Mouse (Mus musculus): ENCODE measurements around the gene Adra2c.

The Adra2c gene

GRCm38 (mm10) chr5:35311738-35312250, 33.7 kb downstream of the Adra2c start:
- DNase-seq = no peak

- DNase-seq = peak; percentile 56 to 71
These were observed 35.2 kb downstream of the Adra2c start for GRCm38 (mm10) chr5:35313231-35313821.

DNA sequence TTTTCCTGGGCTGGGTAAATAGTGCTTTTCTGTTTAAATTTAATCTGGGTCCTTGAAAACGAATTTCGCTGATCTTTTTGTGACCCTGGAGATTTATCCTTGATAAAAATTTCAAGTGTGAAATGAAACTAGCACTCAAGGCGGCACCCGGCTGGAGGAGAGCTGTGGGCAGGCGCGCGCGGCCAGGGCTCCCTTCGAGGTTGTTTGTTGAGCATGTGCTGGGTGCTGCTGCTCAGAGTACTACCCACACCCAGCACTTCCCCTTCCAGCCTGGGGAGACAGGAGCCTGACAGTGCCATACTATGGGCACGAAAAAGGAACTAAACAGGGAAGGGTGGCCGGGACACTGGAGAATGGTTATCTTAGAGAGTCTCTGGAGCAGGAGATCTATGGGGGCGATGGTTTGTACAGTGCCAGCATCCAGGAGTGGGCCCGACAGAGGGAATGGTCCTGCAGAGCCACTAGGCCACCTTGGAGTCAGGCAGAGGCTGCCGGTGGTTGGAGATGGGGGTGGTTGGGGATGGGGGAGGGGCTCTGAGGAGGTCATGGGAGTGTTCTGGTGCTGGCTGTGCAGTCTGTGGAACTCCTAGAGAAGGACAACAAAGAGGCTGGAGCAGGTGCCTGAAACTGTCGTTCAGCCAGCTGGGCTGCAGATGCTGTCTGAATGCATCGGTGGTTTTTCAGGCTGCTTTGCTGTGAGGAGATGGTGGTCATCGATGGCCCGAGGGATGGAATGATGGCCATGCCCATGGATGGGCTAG, 35.9 kb downstream of the Adra2c start:
- peak; percentile 26 to 52 for DNase-seq

GRCm38 (mm10) chr5:35314629-35315028, 36.5 kb downstream of the Adra2c start:
- peak; percentile 78 to 82 for DNase-seq

DNA sequence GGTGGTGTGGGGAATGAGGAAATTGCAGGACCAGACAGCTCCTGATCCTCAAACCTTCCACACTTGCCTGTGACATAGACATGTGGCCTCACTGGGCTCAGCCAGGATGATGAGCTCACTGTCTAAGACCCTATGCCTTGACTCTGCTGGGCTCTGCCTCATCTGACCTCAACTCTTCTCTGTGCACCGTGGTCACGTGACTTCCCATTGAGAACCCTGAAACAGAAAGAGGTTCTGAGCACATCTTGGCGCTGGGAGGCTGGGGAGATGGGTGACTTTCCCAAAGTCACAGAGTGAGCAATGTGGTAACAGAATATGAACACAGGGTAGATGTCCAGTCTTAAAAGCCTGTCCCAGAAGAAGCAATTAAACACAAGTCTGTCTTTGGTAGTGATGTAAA, 37.1 kb downstream of the Adra2c start:
- no peak for DNase-seq

- peak; percentile 89 to 94 for DNase-seq
These were observed 42.5 kb downstream of the Adra2c start for GRCm38 (mm10) chr5:35320650-35321049.

DNA sequence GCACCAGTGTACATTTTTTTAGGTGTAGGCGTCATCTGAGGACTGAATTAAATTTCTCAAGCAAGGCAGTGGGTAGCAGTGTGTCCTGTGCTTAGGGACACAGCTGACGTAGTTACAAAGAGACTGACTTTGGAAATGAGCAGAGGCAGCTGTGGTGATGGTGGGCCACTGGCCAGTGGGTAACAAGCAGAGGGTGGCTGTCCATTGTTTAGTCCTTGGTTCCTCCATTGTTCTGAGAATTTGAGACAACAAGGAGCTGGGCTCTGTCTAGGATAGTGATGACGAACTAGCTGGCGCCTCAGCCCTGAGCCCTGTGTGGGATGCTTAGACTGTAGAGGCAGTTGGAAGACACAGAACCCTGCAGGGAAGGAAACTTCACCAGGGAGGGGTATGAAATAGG, 52.7 kb downstream of the Adra2c start:
- DNase-seq = no peak
